Mouse (Mus musculus): ENCODE results near the gene Zswim5.

- no peak for TF ChIP-seq POLR2A (IDR thresholded peaks at IDR 0.05; ENCODE audit: borderline replicate concordance, control insufficient read depth, low read depth, low read length)
- TF ChIP-seq CTCF (IDR thresholded peaks at IDR 0.05; ENCODE audit: control insufficient read depth, insufficient read depth, low read length): no peak
Measured at GRCm38 (mm10) chr4:116840841-116841240, 36.3 kb upstream of the Zswim5 start.
